Mouse (Mus musculus): ENCODE data around the gene Mctp2.

Gene Mctp2

DNA sequence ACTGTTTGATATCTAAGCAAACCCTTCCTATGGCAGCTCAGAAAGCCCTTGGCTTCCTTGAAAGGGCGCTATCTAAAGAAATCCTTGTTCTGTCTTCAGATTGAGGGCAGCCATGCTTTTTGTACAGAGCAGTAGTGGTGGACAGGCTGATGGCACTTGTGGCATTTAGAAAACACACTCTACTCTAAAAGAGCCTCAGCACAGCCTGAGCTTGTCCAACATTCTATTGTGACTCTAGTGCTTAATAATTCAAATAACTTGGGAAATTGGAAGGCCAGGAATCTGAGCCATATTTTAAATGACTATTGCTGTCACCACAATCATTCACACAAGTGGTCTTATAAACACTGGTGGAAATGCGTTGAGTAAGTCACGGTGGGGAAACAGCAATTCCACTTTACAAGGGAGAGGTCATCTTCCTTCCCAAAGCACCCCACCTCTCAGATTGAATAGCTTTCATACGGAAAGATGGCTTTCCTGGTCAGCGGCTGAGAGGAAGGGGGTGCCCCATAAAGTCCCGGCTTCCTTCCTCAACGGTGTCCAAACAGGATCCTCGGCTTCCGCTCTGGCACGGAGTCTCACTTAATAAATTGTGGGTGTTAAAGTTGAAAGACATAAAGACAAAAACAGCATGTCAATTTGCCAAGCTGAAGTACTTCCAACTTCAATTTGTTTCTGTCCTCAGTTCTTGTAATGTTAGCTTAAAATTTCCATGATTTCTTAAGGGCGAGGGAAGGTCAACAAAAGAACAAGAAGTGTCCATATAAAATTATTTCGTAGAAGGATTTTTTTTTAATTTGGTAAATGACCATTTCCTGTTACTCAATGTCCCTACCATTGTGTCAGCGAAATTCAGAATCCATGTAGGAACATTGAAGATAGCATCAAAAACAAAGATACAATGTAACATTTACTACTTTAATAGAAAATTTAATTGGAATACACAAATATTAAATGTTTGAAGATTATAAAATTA lies 140.4 kb downstream of the Mctp2 start:
- DNase-seq (ENCODE audit: low spot score), result no peak

DNA sequence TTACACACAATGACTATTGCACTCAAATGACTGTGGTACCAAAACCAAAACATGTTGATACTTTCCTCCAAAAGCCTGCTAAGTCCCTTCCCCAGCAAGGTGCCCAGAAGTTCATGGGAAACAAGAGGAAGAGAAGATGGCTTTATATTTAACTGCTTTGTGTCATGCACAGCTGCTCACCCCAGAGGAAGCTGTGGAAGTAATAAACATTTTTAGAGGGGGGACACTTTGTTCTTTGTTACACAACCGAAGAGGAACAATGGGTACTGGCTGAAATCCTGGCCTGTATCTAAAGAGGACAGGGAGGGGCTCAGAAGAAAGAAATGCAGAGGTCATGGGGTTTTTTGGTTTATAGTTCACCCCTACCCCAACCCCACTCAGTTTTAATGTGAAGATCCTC lies 144.2 kb downstream of the Mctp2 start:
- DNase-seq (ENCODE audit: low spot score), result no peak

DNA sequence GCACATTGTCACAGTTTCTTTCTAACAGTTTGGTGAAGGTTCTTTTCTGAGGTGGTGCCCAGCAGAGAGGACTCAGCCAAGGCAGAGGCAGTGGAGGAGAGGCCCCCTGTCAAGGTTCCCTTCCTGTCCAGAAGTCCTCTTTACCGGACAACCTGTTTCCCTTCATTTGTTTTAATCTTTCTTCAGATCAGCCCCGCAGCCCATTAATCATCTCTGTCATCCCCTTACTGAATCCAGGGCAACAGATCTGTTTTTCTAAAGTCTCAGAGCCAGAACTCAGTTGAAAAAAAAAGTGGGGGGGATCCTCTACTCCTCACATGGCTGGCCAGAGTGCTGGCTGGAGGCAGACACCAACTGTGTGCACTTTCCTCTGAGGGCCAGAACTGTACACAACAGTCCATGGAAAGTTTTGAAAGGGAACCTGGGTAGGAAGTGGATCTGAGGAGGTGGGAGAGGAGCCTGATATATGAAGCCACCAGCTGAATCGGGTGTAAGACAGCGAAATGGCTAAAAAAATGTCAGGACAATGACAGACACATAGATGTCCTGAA lies 146.8 kb downstream of the Mctp2 start:
- no peak for DNase-seq (ENCODE audit: low spot score)

DNA sequence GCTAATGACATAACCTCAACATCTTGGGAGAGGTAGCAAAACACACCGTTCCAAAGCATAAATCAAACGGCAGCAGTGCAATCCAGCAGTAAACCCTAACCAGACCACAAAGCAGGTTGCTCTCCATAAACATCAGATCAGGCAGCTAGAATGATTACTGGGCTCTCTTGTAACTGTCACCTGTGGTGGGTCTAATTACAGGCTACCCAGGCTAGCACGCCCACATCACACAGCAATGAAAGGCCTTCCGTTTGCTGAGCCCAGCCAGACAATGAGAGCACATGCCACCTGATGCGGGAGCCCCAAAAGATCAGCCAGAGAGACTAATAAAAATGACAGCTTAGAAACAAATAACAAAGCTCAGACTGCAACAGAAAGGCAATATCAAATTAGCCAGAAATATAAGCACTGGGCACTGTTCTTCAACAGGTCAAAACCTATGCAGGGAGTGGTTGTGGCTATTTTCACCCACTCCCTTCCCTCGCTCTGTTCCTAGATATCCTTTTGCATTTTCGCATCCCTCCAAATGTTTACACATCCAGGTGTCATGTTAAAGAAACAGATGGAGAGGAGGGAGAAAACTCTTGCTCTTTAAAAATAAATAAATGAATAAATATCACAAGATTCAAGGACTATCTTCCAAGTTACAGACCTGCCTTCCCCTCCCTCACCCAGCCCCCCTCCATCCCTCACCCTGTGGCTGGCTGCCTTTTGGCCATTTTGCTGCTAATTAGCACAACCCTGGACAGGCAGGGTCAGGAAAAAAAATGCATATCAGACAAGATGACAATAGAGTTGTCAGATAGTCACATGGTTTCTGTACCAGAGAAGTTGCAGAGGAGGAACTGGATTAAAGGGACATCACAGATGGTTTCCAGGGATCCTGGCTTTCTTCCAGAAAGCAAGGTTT lies 155.4 kb downstream of the Mctp2 start:
- no peak for DNase-seq (ENCODE audit: low spot score)

DNA sequence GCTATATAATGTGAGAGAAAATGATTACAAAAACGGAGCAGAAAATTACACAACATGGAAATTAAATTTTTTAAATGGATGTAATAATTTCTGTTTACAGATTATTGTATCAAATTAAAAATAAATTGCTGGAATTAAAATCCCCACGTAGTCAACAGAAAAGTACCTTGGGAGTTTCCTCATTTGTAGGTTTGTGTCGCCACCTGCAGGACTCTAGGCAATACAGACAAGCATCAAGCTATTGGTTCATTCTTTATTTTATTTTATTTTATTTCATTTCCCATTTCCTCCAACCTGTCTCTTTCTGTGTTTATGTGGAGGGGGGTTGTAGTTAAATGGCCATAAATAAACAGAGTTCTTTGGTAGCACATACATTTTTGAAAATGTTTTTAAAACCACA lies 157.3 kb downstream of the Mctp2 start:
- DNase-seq (ENCODE audit: low spot score), result no peak

DNA sequence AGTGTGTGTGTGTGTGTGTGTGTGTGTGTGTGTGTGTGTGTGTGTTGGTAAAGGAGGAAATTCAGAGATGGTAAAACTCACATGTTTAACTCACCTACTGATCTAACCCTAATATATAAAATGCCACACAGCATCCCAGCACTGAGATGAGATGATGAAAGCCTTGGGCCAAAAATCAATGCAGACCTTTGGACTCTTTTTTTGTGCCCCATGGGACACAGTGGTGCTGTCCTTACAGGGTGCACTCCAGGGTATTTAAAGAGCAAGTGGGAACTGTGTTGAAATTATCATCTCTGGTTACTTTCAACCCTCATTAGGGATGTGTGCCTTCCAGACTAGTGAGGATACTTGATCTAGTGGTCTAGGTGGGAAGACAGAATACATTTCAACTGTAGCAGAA lies 159.6 kb downstream of the Mctp2 start:
- DNase-seq (ENCODE audit: low spot score), result no peak

DNA sequence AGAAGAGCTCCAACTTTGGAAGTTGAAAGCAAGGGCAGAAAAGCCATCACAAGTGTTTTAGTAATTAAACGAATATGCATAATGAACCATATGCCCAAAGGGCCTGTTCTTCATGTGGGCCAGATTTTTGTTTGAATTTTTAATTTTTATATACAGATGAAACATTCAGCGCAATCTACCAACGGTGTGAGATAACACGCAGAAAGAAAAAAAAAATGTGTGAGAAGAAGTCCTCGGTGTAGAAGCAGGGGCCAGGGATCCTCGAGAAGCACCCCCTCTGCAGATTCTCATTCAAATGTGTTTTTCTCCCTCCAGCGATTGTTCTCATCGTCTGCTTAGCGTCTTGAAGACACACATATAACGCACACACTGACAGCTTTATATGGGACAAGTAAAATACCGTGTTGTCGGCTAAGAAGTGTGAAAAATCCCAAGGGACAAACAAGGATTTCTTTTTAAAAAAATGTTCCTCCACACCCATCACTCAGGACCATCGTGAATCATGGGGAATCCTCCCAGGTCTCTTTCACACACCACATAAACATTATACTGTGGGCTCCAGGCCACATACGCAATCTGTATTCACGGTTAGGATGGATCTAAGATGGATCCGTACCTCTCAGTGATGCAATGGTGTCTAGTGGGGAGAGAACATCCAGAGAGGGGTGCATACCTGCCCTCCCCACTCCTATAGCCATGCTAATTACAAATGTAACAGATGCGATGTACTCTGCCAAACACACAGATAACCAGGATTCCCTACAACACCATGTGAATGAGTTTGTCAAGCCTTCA lies 160.5 kb downstream of the Mctp2 start:
- no peak for DNase-seq (ENCODE audit: low spot score)

DNA sequence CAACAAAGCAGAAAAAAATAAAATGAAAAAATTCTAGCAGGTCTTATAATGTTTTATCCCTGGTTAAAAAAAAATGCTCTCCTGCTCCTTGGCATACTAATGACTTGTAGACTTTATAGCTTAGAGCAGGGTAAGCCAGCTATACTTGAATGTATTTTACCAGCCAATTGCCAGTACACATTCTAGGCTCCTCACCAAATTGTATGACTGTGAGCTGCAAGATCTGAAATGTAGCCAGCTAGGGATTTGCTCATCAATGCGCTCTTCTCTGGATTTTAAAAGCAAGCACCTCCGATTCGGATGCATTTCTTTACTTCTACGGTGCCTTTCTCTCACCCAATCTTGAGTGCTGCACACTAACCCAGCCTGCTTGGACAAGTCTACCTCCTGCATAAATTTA lies 167.7 kb downstream of the Mctp2 start:
- DNase-seq (ENCODE audit: low spot score), result no peak

DNA sequence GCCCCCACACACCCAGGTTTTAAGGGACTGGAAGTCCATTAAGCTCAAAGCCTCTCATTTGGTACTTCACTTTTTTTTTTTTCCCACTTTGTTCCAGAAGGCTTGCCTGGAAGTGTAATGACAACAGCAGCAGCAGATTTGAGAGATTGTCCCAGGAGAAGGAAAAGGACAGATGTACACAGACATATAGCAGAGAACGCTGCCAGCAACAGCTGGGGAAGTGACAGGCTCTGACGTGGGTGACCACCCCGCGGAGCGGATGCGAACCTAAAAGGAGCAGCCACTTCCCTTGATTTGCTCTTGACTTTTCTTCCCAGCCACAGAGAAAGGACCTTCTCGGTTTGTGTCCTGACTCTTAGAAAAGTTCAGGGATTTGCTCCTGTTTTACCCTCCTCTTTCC lies 185.4 kb downstream of the Mctp2 start:
- DNase-seq (ENCODE audit: low spot score), result no peak

DNA sequence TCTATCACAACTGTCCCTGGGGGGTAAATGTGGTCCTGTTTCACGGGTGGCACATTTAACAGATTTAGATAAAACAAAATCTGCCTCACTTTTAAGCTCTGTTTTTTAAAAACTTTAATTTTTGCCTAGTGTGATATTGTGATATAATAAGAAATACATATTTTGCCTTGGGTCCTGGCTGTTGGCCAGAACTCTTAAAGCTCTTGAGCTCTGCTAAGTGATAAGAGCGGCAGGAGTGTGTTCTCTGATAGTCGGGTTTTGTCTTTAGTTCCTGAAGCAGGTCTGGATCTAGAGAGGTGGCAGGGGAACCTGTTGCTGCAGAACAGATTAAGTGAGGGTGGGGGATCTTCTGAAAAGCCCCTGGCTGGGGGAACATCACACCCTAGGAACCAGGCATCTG lies 186.7 kb downstream of the Mctp2 start:
- no peak for DNase-seq (ENCODE audit: low spot score)

DNA sequence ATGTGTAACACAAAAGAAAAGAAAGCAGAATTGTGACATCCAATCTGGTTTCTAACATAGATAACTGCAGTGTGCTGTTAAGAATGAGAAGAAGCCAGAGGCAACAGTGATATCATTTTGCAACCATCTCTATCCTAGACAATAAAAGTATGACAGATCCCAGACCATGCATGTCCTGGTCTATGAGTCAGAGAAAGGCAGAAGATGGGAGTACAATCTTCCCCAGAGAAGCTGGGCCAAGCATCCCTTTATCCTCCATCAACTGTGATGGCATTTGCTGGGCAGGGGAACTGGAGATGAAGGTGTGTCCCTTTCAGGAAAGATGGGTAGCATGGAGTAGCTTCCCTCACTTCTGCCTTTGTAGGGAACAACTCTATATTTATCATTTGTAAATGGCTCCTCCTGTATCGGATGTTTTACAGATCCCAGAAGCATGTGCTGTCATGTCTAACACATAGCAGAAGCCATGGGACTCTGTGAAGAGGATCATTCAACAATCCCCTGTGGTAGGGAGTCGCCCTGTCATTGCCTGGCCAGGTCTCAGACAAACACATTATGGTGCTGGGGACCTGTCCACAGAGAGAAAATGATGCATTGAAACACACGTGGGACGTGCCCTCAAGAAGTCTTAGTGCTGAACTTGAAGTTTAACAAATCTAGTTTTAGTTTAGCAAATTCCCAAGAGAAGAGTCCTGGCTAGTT lies 188.9 kb downstream of the Mctp2 start:
- no peak for DNase-seq (ENCODE audit: low spot score)

DNA sequence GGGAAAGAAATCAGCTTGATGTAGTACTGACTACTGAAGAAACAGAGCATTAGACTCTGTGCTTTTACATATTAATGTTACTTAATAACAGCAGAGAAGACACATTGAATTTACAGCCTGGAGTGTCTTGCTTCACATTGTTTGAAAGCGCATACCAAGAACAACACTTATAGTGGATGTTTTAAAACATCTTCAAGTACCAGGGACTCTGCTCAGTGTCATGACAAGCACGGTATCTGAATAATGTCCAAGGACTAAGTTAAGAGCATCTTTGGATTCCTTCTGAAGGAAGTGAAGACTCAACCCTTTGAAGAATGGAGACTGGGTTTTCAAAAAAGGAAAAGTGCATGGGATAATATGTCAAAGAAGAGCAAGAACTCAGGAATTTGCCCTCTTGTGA lies 191.3 kb downstream of the Mctp2 start:
- no peak for DNase-seq (ENCODE audit: low spot score)

DNA sequence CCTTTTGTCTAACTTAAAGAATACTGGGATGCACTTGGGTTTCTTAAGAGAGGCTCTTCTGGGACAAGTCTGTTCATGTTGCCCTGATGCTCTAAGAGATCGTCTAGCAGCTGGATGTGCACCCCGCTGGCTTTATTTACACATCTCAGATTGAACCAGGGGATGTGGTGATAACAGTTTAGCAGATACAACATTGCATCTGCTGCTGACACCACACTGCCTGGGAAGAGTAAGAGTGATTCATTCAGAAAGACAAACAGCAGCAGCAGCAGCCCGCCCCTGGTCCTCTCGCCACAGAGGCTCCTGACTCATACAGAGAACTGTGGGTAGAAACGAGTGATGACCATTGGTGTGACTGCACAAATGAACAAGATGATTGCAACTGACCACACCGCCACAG lies 195.8 kb downstream of the Mctp2 start:
- DNase-seq (ENCODE audit: low spot score), result no peak

DNA sequence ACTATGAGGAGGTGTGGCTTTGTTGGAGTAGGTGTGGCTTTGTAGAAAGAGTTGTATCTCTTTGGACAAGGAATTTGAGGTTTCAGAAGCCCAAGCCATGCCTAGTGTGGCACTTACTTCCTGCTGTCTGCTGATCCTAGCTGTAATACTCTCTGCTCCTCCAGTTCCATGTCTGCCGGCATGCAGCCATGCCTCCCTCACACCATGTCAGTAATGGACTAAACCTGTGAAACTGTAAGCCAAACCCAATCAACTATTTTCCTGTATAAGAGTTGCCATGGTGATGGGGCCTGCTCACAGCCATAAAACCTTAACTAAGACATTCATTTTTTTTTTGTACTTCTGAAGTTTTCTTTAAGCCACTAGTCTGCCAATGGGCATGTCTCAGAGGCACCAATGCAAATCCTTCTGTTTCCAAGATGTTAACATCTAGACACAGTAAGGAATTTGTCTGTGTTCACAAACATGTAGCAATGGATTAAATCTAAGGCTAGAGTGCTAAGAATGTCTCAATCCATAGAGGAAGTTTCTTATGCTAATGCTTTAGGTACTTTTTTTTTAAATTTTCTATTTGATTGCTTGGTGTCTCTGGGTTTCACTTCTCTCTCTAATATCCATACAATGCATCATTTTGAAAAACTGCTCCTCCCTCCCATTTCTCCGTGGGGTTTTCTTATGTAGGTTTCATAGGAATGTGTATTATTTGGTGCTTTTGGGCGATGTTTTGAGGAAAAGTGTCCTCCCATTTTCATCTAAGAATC lies 197.6 kb downstream of the Mctp2 start:
- no peak for DNase-seq (ENCODE audit: low spot score)

DNA sequence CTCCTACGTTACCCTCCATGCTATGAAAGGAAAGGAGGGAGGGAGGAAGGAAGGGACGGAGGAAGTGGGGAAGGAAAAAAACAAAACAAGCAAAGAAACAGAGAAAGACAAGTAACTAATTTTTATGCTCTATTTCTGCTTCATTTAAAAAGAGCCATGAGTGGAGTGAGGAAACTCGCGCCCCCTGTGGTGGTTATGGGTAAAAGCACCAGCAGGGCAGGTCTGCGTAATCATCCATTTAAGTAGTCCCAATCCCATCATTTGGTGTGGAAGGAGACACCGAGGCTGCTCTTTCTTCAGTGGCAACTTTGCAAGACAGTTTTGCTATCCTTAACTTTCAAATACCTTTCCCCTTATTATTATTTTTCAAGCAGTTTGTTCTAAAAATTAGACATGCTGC lies 202.2 kb downstream of the Mctp2 start:
- no peak for DNase-seq (ENCODE audit: low spot score)

DNA sequence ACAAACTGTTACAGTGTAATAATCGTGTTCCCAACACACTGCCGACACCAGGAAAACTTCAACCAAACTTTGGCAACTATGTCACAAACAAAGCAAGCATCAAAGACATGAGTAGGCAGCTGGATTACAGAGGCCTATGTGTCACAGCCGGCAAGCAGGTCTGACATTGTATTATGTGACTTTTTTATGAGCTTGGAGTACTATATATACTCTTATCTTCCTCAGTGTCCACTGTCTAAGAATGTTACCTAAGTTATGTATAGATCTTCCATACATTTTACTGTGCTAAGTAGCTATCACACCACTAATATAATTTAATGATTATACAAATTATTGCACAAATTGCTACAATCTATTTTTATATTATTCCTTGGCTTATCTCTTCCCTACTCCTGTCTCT lies 202.8 kb downstream of the Mctp2 start:
- DNase-seq (ENCODE audit: low spot score), result no peak

DNA sequence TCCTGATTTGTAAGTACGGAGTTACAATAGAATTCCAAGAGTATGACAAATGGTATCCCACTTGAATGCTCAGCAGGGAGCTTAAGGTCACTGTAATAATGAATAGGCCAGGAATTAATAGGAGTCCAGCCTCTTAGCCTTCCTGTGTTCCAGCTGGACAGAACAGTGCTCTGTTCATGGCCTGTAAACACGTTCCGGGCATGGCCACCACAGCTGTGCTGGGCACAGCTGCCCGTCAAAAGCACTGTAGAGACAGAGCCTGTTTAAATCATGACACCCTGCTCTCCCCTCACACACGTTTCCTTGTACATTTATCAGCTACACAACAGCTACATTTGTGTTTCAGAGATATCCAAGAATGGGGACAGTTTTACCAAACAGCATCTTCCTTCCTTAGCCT lies 205.7 kb downstream of the Mctp2 start:
- DNase-seq (ENCODE audit: low spot score), result no peak

DNA sequence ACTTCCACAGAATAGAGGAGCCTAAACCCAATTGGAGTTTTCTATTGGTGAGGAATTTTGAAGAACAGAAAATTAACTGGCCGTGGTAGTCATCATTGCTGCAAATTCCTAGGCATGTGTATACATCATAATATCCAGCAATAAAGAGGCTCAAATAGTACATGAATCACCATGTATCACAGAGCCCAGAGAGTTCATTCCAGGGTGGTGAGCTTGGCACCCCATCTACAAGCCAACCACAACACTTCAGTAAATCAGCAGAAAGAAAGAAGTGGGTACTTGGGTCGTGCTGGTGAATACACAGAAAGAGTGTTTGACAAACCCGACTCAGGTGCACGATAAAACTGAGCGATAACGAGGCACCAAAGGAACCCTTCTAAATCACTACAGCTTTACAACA lies 207.8 kb downstream of the Mctp2 start:
- DNase-seq (ENCODE audit: low spot score), result no peak

DNA sequence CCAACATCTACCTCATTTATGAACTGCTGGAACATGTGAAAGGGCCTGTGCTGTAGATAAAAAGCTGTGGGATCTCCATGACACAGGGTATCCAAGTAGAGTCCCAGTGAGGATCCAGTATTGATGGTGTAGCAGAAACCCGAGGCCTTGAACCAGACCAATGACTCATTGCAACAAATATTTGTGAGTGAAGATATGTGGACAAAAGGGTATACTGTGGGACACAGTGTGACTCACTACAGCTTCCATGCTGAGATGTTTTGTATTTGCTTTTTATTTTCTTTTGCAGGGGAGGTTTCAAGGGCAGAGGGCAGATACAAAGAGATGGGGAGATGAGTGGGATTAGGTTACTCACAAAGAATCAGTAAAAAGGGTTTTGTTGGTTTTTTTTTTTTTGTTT lies 209.4 kb downstream of the Mctp2 start:
- DNase-seq (ENCODE audit: low spot score), result no peak

DNA sequence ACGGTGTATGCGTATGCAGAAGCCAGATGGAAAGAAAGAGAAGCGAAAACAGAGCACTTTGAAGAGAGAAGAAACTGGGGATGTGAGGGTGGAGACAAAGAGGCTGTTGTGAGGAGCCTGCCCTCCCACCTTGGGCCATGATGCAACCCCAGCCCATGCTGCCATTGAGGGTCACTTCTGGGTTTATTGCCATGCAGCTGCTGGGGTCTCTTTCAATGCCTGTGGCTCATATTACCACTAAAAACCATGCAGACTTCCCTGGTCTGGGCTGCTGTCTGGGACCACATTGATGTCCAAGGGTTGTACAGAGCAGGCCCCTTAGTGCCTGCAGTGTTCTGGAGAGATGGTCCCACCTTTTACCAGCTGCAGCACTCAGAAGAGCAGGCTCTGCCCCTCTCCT lies 210.0 kb downstream of the Mctp2 start:
- DNase-seq (ENCODE audit: low spot score), result no peak
